Mouse (Mus musculus) heart, embryonic 16.5 days (tissue): ENCODE data around the gene Mpnd. TPM values are rescaled to one million over a fixed set of nuclear protein-coding genes. Genes with fewer than 3 reads are reported as not detected.
A peak's percentile ranks its signal among the peaks of the same experiment; 100 is the strongest.

Experiments used
- ATAC-seq: fragments of 200-750 bp; cut with Nextera tagmentation; replicated peaks from 2 replicates; pipeline ENCODE4 v1.8.0; 2017; ENCODE audit warnings: moderate number of reproducible peaks; ENCODE audit not compliant: insufficient read depth, low FRiP score; ENCODE audit errors: extremely low read depth
- H3K27ac ChIP-seq: fragments of 300-500 bp; sonication (generic); 2 replicates; pipeline ENCODE4 v1.5.1; 2014; ENCODE audit warnings: mild to moderate bottlenecking, low read length, control low read depth, moderate library complexity
- H3K27me3 ChIP-seq: fragments of 300-500 bp; sonication (generic); 2 replicates; pipeline ENCODE4 v1.6.1; 2014; ENCODE audit warnings: low read length, mixed read lengths; ENCODE audit not compliant: control insufficient read depth, insufficient read depth
- H3K36me3 ChIP-seq: fragments of 300-500 bp; sonication (generic); 2 replicates; pipeline ENCODE4 v1.6.1; 2014; ENCODE audit not compliant: control insufficient read depth, insufficient read depth
- H3K4me1 ChIP-seq: fragments of 300-500 bp; sonication (generic); 2 replicates; pipeline ENCODE4 v1.6.1; 2014; ENCODE audit warnings: low read length, mixed read lengths; ENCODE audit not compliant: control insufficient read depth, insufficient read depth
- H3K4me2 ChIP-seq: fragments of 300-500 bp; sonication (generic); 2 replicates; pipeline ENCODE4 v1.6.1; 2014; ENCODE audit warnings: low read depth, mild to moderate bottlenecking, control low read depth, low read length
- H3K4me3 ChIP-seq: fragments of 300-500 bp; sonication (generic); 2 replicates; pipeline ENCODE4 v1.5.1; 2014; ENCODE audit warnings: mild to moderate bottlenecking, control low read depth, low read length
- H3K9ac ChIP-seq: fragments of 300-500 bp; sonication (generic); 2 replicates; pipeline ENCODE4 v1.6.1; 2014; ENCODE audit warnings: low read length, control low read depth
- H3K9me3 ChIP-seq: fragments of 300-500 bp; sonication (generic); replicated peaks from 2 replicates; pipeline ENCODE4 v1.6.1; 2016; ENCODE audit warnings: low read length; ENCODE audit not compliant: control insufficient read depth
- WGBS: fragments of 180-500 bp; shearing (Covaris S2); extraction: QIAGEN DNeasy Blood & Tissue Kit; methylation state at CpG from one replicate; pipeline ENCODE4 v1.1.7; 2014; 5-methylcytosine and 5-hydroxymethylcytosine counted together
- polyA plus RNA-seq: library from polyadenylated mRNA; unstranded; fragments of >200 nt; fragmentation: Nextera tagmentation; extraction: Ambion mirVana; gene quantifications from 2 replicates; pipeline ENCODE4 v1.2.1, GENCODE M21; 2015

Gene Mpnd
- polyA plus RNA-seq, 1 experiment from 2014 or later: 77.4 TPM

GRCm38 (mm10) chr17:56030919-56031318 lies 25.4 kb downstream of the Mpnd start:
- Histone ChIP-seq H3K27ac (peak overlapping the region; percentile 38; the same call in 1 of the 2 replicates), H3K4me1 (peaks cover 49% of the 10 kb centered on the region), H3K27me3 (no peaks in the 10 kb centered on the region), H3K9ac (0 out of 2 replicates have a peak overlapping the region, but pooled peaks have one; percentile 11), H3K36me3 (no peaks in the 10 kb centered on the region; the same call in 1 of the 2 replicates), H3K4me3 (no peak overlapping the region), H3K9me3 (no peaks in the 10 kb centered on the region), H3K4me2 (no peak overlapping the region)
- ATAC-seq: no peak
- WGBS: 32% methylated on average over 5 of the region's 5 CpGs

- Histone ChIP-seq H3K4me3 (no peak overlapping the region), H3K36me3 (no peaks in the 10 kb centered on the region; the same call in 1 of the 2 replicates), H3K27ac (peak overlapping the region; percentile 38; the same call in 1 of the 2 replicates), H3K4me2 (no peak overlapping the region), H3K9ac (0 out of 2 replicates have a peak overlapping the region, but pooled peaks have one; percentile 11), H3K4me1 (peaks cover 43% of the 10 kb centered on the region), H3K9me3 (no peaks in the 10 kb centered on the region), H3K27me3 (no peaks in the 10 kb centered on the region)
- no peak for ATAC-seq
- WGBS: 90% methylated on average over 7 of the region's 7 CpGs
Observed at GRCm38 (mm10) chr17:56031431-56031830, 25.9 kb downstream of the Mpnd start.

GRCm38 (mm10) chr17:56032127-56032733 lies 26.7 kb downstream of the Mpnd start:
- Histone ChIP-seq H3K9me3 (no peaks in the 10 kb centered on the region), H3K27ac (no peak overlapping the region), H3K4me1 (peaks cover 35% of the 10 kb centered on the region), H3K36me3 (no peaks in the 10 kb centered on the region; the same call in 1 of the 2 replicates), H3K9ac (peak overlapping the region; percentile 10; the same call in 1 of the 2 replicates), H3K27me3 (no peaks in the 10 kb centered on the region), H3K4me2 (no peak overlapping the region), H3K4me3 (no peak overlapping the region)
- 74% methylated on average over 6 of the region's 6 CpGs for WGBS
- no peak for ATAC-seq

GRCm38 (mm10) chr17:56032831-56033230 lies 27.3 kb downstream of the Mpnd start:
- no peaks in the 10 kb centered on the region for H3K9me3 ChIP-seq
- no peaks in the 10 kb centered on the region for H3K27me3 ChIP-seq
- H3K4me1 ChIP-seq: peaks cover 35% of the 10 kb centered on the region
- H3K9ac ChIP-seq: 0 out of 2 replicates have a peak overlapping the region, but pooled peaks have one; percentile 5
- H3K4me3 ChIP-seq: no peak overlapping the region
- H3K36me3 ChIP-seq: no peaks in the 10 kb centered on the region; the same call in 1 of the 2 replicates
- 61% methylated on average over 7 of the region's 7 CpGs for WGBS
- no peak for ATAC-seq
- H3K4me2 ChIP-seq: no peak overlapping the region
- no peak overlapping the region for H3K27ac ChIP-seq

- WGBS: 78% methylated on average over 7 of the region's 7 CpGs
- ATAC-seq: no peak
- Histone ChIP-seq H3K9ac (peak overlapping the region; percentile 30; the same call in 1 of the 2 replicates), H3K9me3 (no peaks in the 10 kb centered on the region), H3K4me3 (no peak overlapping the region), H3K36me3 (no peaks in the 10 kb centered on the region; the same call in 1 of the 2 replicates), H3K4me2 (no peak overlapping the region), H3K4me1 (peaks cover 35% of the 10 kb centered on the region), H3K27ac (no peak overlapping the region), H3K27me3 (no peaks in the 10 kb centered on the region)
Observed at GRCm38 (mm10) chr17:56034040-56034725, 28.7 kb downstream of the Mpnd start.

- WGBS: 84% methylated on average over 6 of the region's 6 CpGs
- Histone ChIP-seq H3K9me3 (no peaks in the 10 kb centered on the region), H3K4me2 (peak overlapping the region; percentile 79), H3K4me3 (no peak overlapping the region; the same call in 1 of the 2 replicates), H3K4me1 (peaks cover 35% of the 10 kb centered on the region), H3K27ac (no peak overlapping the region), H3K27me3 (no peaks in the 10 kb centered on the region), H3K36me3 (no peaks in the 10 kb centered on the region; the same call in 1 of the 2 replicates), H3K9ac (peak overlapping the region; percentile 38; the same call in 1 of the 2 replicates)
- ATAC-seq: no peak
Observed at GRCm38 (mm10) chr17:56034726-56035100, 29.2 kb downstream of the Mpnd start.

GRCm38 (mm10) chr17:56035216-56035615 lies 29.7 kb downstream of the Mpnd start:
- Histone ChIP-seq H3K36me3 (no peaks in the 10 kb centered on the region; the same call in 1 of the 2 replicates), H3K9me3 (no peaks in the 10 kb centered on the region), H3K9ac (peak overlapping the region; percentile 99), H3K4me2 (peak overlapping the region; percentile 79), H3K27me3 (no peaks in the 10 kb centered on the region), H3K4me1 (peaks cover 35% of the 10 kb centered on the region), H3K27ac (no peak overlapping the region), H3K4me3 (peak overlapping the region; percentile 96)
- ATAC-seq: no peak
- 69% methylated on average over 4 of the region's 4 CpGs for WGBS

- Histone ChIP-seq H3K27me3 (no peaks in the 10 kb centered on the region), H3K36me3 (no peaks in the 10 kb centered on the region; the same call in 1 of the 2 replicates), H3K4me1 (peaks cover 33% of the 10 kb centered on the region), H3K9ac (peak within 1 kb of the TSS; percentile 99), H3K27ac (peak within 1 kb of the TSS; percentile 94), H3K4me2 (peak within 1 kb of the TSS; percentile 79), H3K4me3 (peak within 1 kb of the TSS; percentile 96), H3K9me3 (no peaks in the 10 kb centered on the region)
- under 1% methylated on average over 74 of the region's 74 CpGs for WGBS
- ATAC-seq: peak; percentile 91
Observed at GRCm38 (mm10) chr17:56036176-56036900, 30.8 kb downstream of the Mpnd start, which contains the start of gene Sh3gl1. Gene Sh3gl1, minus strand, starts transcription at chr17:56036635.
